Comparison of ENCODE assay signal across 8 mouse cellular contexts in the genomic region with DNA sequence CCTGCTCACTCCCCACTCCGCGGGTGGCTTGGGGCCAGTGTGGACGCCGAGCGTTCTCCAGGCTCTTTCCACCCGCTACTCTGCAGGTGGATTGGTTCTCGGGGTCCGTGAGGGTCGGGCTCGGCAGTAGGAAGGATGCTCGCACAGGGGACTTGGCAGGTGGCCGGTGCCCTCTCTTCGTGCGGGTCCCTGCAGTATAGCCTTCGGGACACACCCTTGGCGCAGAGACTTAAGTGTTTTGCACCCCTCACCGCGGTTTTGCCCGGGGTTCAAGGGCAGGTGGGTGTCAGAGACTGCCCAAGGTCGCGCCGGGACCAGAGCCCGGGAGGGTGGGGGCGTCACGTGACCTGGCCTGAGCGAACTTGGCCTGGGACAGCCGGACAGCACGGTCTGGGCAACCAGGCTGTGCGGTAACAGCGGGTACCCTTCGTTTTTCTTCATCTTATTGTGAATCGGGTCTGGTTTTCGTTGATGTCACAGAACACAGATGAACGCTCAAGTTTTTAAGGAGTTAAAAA. TPM values are rescaled to one million over a fixed set of nuclear protein-coding genes. Genes with fewer than 3 reads are reported as not detected.
A peak's percentile ranks its signal among the peaks of the same experiment; 100 is the strongest.
DNase-seq lines count a peak whose midpoint lies in the region; ATAC-seq and TF ChIP-seq lines count a peak whose summit lies in the region.

No protein-coding gene starts in this region.

- H3K27me3 ChIP-seq in erythroblast, embryonic 14.5 days (ENCODE audit: control insufficient read depth) = no peaks in the 10 kb centered on the region
- no peaks in the 10 kb centered on the region for H3K27me3 ChIP-seq in heart, postnatal 0 days (ENCODE audit: control insufficient read depth, insufficient read depth, low read length)
- H3K27me3 ChIP-seq in lung, embryonic 16.5 days (ENCODE audit: control insufficient read depth, insufficient read depth, low read depth, low read length) = no peaks in the 10 kb centered on the region

- peak overlapping the region; percentile 77 for H3K9ac ChIP-seq in heart, postnatal 0 days (replicated peaks; ENCODE audit: low read depth, low read length)
- peak overlapping the region; percentile 72 for H3K9ac ChIP-seq in lung, embryonic 16.5 days (ENCODE audit: low read length)

- DNase-seq in ES-CJ7 (ENCODE audit: low read depth, low spot score) = peak; percentile 81
- peak; percentile 57 for DNase-seq in heart, postnatal 0 days (ENCODE audit: low spot score)
- peak; percentile 93 to 95 for DNase-seq in kidney, postnatal 36 days
- peak; percentile 82 for DNase-seq in ovary, postnatal 36 days (ENCODE audit: low spot score)
- peak; percentile 67 for DNase-seq in urinary bladder, adult 2 months (ENCODE audit: low spot score)

- no peaks in the 10 kb centered on the region for H3K36me3 ChIP-seq in erythroblast, embryonic 14.5 days (ENCODE audit: control insufficient read depth)
- no peaks in the 10 kb centered on the region for H3K36me3 ChIP-seq in heart, postnatal 0 days (replicated peaks; ENCODE audit: control insufficient read depth, insufficient read depth, low read length)
- H3K36me3 ChIP-seq in lung, embryonic 16.5 days (ENCODE audit: control insufficient read depth, insufficient read depth, low read length) = no peaks in the 10 kb centered on the region

- under 1% methylated on average over 34 of the region's 34 CpGs for WGBS in bone marrow, adult 2 months
- WGBS in heart, postnatal 0 days = under 1% methylated on average over 34 of the region's 34 CpGs
- under 1% methylated on average over 34 of the region's 34 CpGs for WGBS in lung, embryonic 16.5 days

- peak overlapping the region; percentile 77 for H3K27ac ChIP-seq in bone marrow, adult 2 months (ENCODE audit: control insufficient read depth, insufficient read depth, low read depth, low read length, poor library complexity)
- H3K27ac ChIP-seq in heart, postnatal 0 days (ENCODE audit: low read depth) = peak overlapping the region; percentile 98
- peak overlapping the region; percentile 96 for H3K27ac ChIP-seq in lung, embryonic 16.5 days (ENCODE audit: low read length)

- TF ChIP-seq POLR2A in bone marrow, adult 2 months (IDR thresholded peaks at IDR 0.05; ENCODE audit: borderline replicate concordance, control insufficient read depth, low read depth, low read length) = no peak

- H3K4me2 ChIP-seq in heart, postnatal 0 days (ENCODE audit: low read depth, low read length) = peak overlapping the region; percentile 93
- peak overlapping the region; percentile 99 for H3K4me2 ChIP-seq in lung, embryonic 16.5 days (ENCODE audit: low read depth, low read length)

- TF ChIP-seq CTCF in bone marrow, adult 2 months (IDR thresholded peaks at IDR 0.05; ENCODE audit: control insufficient read depth, insufficient read depth, low read length) = no peak
- TF ChIP-seq CTCF in heart, postnatal 0 days (IDR thresholded peaks at IDR 0.05; ENCODE audit: low read depth) = no peak

- TF ChIP-seq EP300 in heart, postnatal 0 days (IDR thresholded peaks at IDR 0.05; ENCODE audit: low read depth) = no peak

- H3K4me1 ChIP-seq in bone marrow, adult 2 months (ENCODE audit: control insufficient read depth, insufficient read depth, low read length) = peaks cover 6% of the 10 kb centered on the region
- H3K4me1 ChIP-seq in erythroblast, embryonic 14.5 days (ENCODE audit: control insufficient read depth) = peaks cover 73% of the 10 kb centered on the region
- H3K4me1 ChIP-seq in heart, postnatal 0 days (ENCODE audit: control insufficient read depth, insufficient read depth) = peaks cover 21% of the 10 kb centered on the region
- H3K4me1 ChIP-seq in lung, embryonic 16.5 days (replicated peaks; ENCODE audit: control insufficient read depth, insufficient read depth, low read length) = peaks cover 30% of the 10 kb centered on the region

- peaks cover 4% of the 10 kb centered on the region; the same call in 1 of the 2 replicates for H3K9me3 ChIP-seq in erythroblast, embryonic 14.5 days (ENCODE audit: control insufficient read depth, low read length)
- H3K9me3 ChIP-seq in heart, postnatal 0 days (replicated peaks; ENCODE audit: control insufficient read depth, low read length) = no peaks in the 10 kb centered on the region
- H3K9me3 ChIP-seq in lung, embryonic 16.5 days (ENCODE audit: control insufficient read depth, low read length) = no peaks in the 10 kb centered on the region

- peak overlapping the region; percentile 91 for H3K4me3 ChIP-seq in bone marrow, adult 2 months (replicated peaks; ENCODE audit: control insufficient read depth, low read depth, low read length)
- peak overlapping the region; percentile 76 for H3K4me3 ChIP-seq in erythroblast, embryonic 14.5 days (replicated peaks)
- H3K4me3 ChIP-seq in heart, postnatal 0 days (ENCODE audit: low read depth, low read length) = peak overlapping the region; percentile 82
- peak overlapping the region; percentile 78 for H3K4me3 ChIP-seq in lung, embryonic 16.5 days (ENCODE audit: low read length)

- ATAC-seq in heart, postnatal 0 days (ENCODE audit: insufficient read depth, low read depth) = peak; percentile 12
- ATAC-seq in lung, embryonic 16.5 days (ENCODE audit: low read depth) = 0 out of 2 replicates have a peak, but pooled peaks have one; percentile 1

RNA-seq across cellular contexts. Expression of a gene that starts 1.7 kb away (rescaled TPM):
- 11.5 and 27.9 TPM in 2 replicates for polyA plus RNA-seq in bone marrow, adult 2 months (2011; ENCODE audit: insufficient read depth, insufficient read length, low replicate concordance, missing spikeins)
- polyA plus RNA-seq in erythroblast, embryonic 14.5 days (2012) = 0.04 and 0.29 TPM in 2 replicates
- 43.6 and 79.4 TPM in 2 replicates for total RNA-seq in heart, postnatal 0 days (2014; rRNA removed; ENCODE audit: low replicate concordance)
- 43.9 and 49.8 TPM in 2 replicates for polyA plus RNA-seq in heart, postnatal 0 days (2015; fragmentation: Nextera tagmentation; extraction: Ambion mirVana)
- 25.2 and 26.8 TPM in 2 replicates for polyA plus RNA-seq in lung, embryonic 16.5 days (2015; fragmentation: Nextera tagmentation; extraction: Ambion mirVana)
- 61.6 and 67.1 TPM in 2 replicates for polyA plus RNA-seq in urinary bladder, adult 2 months (2012; rRNA removed)

RNA-seq across cellular contexts. Expression of a gene that starts 41.0 kb away (rescaled TPM):
- polyA plus RNA-seq in bone marrow, adult 2 months (2011; ENCODE audit: insufficient read depth, insufficient read length, low replicate concordance, missing spikeins) = 1.8 and 5.5 TPM in 2 replicates
- 0.26 and 0.30 TPM in 2 replicates for polyA plus RNA-seq in erythroblast, embryonic 14.5 days (2012)
- 4.5 and 5.2 TPM in 2 replicates for total RNA-seq in heart, postnatal 0 days (2014; rRNA removed; ENCODE audit: low replicate concordance)
- 3.1 and 3.7 TPM in 2 replicates for polyA plus RNA-seq in heart, postnatal 0 days (2015; fragmentation: Nextera tagmentation; extraction: Ambion mirVana)
- 9.3 and 9.9 TPM in 2 replicates for polyA plus RNA-seq in lung, embryonic 16.5 days (2015; fragmentation: Nextera tagmentation; extraction: Ambion mirVana)
- polyA plus RNA-seq in urinary bladder, adult 2 months (2012; rRNA removed) = 5.8 and 7.0 TPM in 2 replicates

RNA-seq across cellular contexts. Expression of a gene that starts 41.1 kb away (rescaled TPM):
- polyA plus RNA-seq in bone marrow, adult 2 months (2011; ENCODE audit: insufficient read depth, insufficient read length, low replicate concordance, missing spikeins) = 33.0 and 39.3 TPM in 2 replicates
- 1.4 and 1.6 TPM in 2 replicates for polyA plus RNA-seq in erythroblast, embryonic 14.5 days (2012)
- 54.9 and 65.9 TPM in 2 replicates for total RNA-seq in heart, postnatal 0 days (2014; rRNA removed; ENCODE audit: low replicate concordance)
- polyA plus RNA-seq in heart, postnatal 0 days (2015; fragmentation: Nextera tagmentation; extraction: Ambion mirVana) = 105 and 113 TPM in 2 replicates
- 106 and 110 TPM in 2 replicates for polyA plus RNA-seq in lung, embryonic 16.5 days (2015; fragmentation: Nextera tagmentation; extraction: Ambion mirVana)
- 43.3 and 55.7 TPM in 2 replicates for polyA plus RNA-seq in urinary bladder, adult 2 months (2012; rRNA removed)

Comparison
In these comparisons a context has a peak if more than half of its experiments do, and no peak if none do; other contexts are left out.
1. Peak in every context shown above with its lines: DNase-seq, ATAC-seq, H3K4me3 ChIP-seq and H3K27ac ChIP-seq.
2. RNA of a gene that starts 41.1 kb away (polyA plus RNA-seq): 106 to 110 TPM in lung, embryonic 16.5 days, 105 to 113 TPM in heart, postnatal 0 days, 43.3 to 55.7 TPM in urinary bladder, adult 2 months and 33.0 to 39.3 TPM in bone marrow, adult 2 months; 1.4 to 1.6 TPM in erythroblast, embryonic 14.5 days; every median in the first group is over 10 times any median in the second.